Mouse (Mus musculus) limb, embryonic 10.5 days (tissue): ENCODE results near the gene Nectin2. TPM values are rescaled to one million over a fixed set of nuclear protein-coding genes. Genes with fewer than 3 reads are reported as not detected.

Experiments used
- DNase-seq: peaks from one replicate; pipeline ENCODE4 v3.0.0-alpha.2; 2017; ENCODE audit warnings: low spot score
- H3K27ac ChIP-seq: fragments of 300-500 bp; sonication (generic); 2 replicates; pipeline ENCODE4 v1.5.1; 2016; ENCODE audit warnings: mild to moderate bottlenecking
- H3K27me3 ChIP-seq: fragments of 300-500 bp; sonication (generic); 2 replicates; pipeline ENCODE4 v1.6.1; 2016; ENCODE audit warnings: low read depth, mild to moderate bottlenecking; ENCODE audit not compliant: poor library complexity, severe bottlenecking
- H3K36me3 ChIP-seq: fragments of 300-500 bp; sonication (generic); 2 replicates; pipeline ENCODE4 v1.6.1; 2016; ENCODE audit warnings: mild to moderate bottlenecking, moderate library complexity
- H3K4me1 ChIP-seq: fragments of 300-500 bp; sonication (generic); 2 replicates; pipeline ENCODE4 v1.6.1; 2016
- H3K4me3 ChIP-seq: fragments of 300-500 bp; sonication (generic); 2 replicates; pipeline ENCODE4 v1.5.1; 2016; ENCODE audit warnings: mild to moderate bottlenecking, moderate library complexity
- H3K9me3 ChIP-seq: fragments of 300-500 bp; sonication (generic); replicated peaks from 2 replicates; pipeline ENCODE4 v1.6.1; 2016; ENCODE audit warnings: mild to moderate bottlenecking
- WGBS: fragments of 180-500 bp; shearing (Covaris S2); methylation state at CpG from one replicate; pipeline ENCODE4 v1.1.7; 2016; 5-methylcytosine and 5-hydroxymethylcytosine counted together
- polyA plus RNA-seq: library from polyadenylated mRNA; unstranded; fragments of >200 nt; fragmentation: Nextera tagmentation; extraction: Ambion mirVana; gene quantifications from 2 replicates; pipeline ENCODE4 v1.2.1, GENCODE M21; 2016

Gene Nectin2
- polyA plus RNA-seq, 1 experiment from 2014 or later: 78.1 TPM

DNA sequence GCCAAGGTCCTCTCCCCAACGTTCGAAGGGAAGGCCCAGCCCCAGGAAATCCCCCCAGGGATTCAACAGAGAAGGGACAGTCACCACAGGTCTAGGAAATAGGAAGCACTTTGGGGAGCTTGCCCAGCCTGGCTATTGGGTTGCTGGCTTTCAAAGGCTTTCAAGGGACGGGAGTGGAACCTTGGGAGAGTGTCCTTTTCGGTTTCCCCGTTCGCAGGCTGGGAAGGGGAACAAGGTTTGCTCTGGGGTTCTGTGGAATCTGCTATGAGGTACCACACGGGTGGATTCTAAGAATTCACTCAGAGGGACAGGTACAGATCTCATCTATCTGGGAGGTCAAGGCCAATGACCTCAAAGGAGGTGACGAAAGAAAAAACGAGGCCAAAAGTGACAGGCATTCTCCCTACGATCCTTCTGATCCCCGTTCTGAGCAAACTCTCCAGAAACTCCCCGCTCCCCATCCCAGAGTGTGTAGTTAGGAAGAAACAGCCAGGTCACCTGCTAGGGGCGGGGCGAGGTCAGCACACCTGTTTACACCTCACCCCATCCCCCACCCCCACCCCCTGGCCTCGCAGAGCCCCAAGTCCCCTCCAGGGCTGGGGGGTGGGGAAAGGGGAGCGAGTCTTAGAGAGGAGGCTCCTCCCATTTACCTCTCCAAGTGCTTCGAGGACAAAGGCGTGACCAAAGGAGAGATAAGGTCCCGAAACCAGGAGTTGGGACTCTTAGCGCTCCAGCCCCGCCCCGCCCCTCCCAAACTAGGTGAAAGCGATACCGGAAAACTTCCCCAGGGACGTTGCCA is 2.7 kb downstream of the Nectin2 start:
- DNase-seq: peak; percentile 44
- Histone ChIP-seq H3K4me3 (peak overlapping the region; percentile 84), H3K9me3 (no peaks in the 10 kb centered on the region), H3K36me3 (peaks cover 24% of the 10 kb centered on the region), H3K27ac (peak overlapping the region; percentile 93), H3K4me1 (peaks cover 53% of the 10 kb centered on the region), H3K27me3 (no peaks in the 10 kb centered on the region)
- WGBS: 3% methylated on average over 25 of the region's 25 CpGs

DNA sequence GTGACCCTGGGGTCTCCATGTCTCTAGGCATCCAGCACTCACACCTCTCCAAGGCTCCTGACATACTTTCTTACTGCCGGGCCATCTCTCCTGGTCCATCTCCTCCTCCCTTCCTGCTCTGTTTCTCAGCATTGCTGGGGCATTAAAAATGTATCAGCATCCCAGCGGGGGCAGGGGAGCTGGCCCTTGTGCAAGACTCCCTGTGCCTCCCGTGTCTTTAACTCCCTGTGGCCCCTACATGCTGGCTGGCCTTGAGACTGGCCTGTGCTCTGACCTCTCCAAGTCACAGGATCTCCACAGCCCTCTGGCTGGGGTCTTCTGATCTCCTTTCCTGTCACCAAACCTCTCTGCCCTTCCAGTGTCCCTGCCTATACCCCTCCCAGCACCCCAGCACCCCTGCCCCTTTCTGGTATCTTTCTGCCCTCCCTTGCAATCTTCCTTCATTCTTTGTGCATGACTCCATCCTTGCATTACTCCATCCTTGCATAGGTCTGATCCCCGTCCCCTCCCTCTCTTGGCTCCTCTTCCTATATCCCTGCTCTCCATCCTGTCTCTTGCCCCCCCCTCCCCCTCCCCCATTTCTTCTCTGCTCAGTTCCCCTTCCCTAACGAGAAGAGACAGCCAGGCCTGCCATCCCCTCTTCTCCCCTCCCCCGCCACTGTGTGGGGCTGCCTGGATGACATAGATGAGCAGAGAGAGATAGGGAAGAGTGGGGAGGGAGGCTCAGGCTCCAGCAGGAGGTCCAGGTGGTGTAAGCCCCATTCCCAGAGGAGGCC is 3.7 kb downstream of the Nectin2 start:
- Histone ChIP-seq H3K27me3 (no peaks in the 10 kb centered on the region), H3K4me1 (peaks cover 60% of the 10 kb centered on the region), H3K27ac (no peak overlapping the region; the same call in 1 of the 2 replicates), H3K9me3 (no peaks in the 10 kb centered on the region), H3K4me3 (peak overlapping the region; percentile 84), H3K36me3 (peaks cover 26% of the 10 kb centered on the region)
- no peak for DNase-seq
- WGBS: 31% methylated on average over 6 of the region's 6 CpGs

DNA sequence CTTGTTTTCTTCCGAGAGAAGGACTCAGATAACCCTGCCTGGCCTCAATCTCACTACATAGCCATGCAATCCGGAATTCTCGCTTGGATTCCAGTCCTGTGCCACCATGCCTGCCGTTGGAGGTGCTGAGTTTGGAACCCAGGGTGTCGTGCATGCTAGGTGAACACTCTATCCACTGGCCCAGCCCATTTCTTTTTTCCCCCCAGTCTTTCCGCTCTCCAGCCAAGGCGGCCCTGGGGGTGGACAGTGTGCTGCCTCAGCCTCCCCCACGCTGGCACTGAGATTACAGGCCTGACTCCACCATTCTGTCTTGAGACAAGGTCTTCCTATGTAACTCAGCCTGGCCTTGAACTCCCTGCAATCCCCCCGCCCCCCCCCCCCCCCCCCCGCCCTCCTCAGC is 4.3 kb downstream of the Nectin2 start:
- Histone ChIP-seq H3K27ac (no peak overlapping the region), H3K4me3 (no peak overlapping the region), H3K27me3 (no peaks in the 10 kb centered on the region), H3K36me3 (peaks cover 33% of the 10 kb centered on the region), H3K9me3 (no peaks in the 10 kb centered on the region), H3K4me1 (peaks cover 66% of the 10 kb centered on the region)
- 79% methylated on average over 9 of the region's 10 CpGs for WGBS
- no peak for DNase-seq

DNA sequence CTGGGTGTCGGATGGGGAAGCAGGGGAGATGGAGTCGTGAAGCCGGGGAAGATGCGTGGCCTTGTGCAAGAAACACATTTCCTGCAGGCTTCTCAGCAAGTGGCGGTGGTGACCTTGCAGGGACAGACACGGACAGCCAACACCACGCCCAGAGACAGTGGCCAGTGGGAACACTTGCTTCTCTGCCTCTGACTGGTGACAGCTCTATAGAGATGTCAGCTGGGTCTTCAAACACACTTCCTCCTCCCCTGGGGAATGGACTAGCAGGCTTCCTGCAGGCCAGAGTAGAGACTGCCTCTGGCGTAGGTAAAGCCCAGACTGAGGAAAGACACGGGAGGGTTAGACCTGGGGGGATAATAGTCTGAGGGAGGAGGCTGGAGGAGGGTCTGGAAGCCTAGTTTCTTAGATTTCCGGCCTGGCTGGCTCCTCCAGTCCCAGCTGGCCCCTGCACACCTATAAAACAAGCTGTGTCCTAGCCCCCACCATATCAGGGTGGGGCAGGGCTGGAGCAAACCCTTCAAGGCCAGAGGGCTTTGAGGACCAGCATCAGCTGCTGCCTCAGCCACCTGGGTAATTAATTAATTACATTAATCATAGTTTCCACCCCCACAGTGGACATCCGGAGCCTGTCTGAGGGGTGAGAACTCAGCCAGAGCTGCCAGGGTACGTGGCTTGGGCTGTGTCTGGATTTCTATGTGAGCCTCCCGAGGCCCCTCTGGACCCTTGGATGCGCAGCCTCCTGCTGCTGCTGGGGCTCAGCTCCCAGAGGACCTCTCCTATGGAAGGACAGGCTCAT is 5.5 kb downstream of the Nectin2 start:
- H3K4me1 ChIP-seq: peaks cover 55% of the 10 kb centered on the region
- WGBS: 69% methylated on average over 14 of the region's 14 CpGs
- no peak overlapping the region for H3K4me3 ChIP-seq
- H3K36me3 ChIP-seq: peaks cover 43% of the 10 kb centered on the region
- no peaks in the 10 kb centered on the region for H3K27me3 ChIP-seq
- H3K27ac ChIP-seq: 0 out of 2 replicates have a peak overlapping the region, but pooled peaks have one; percentile 12
- no peaks in the 10 kb centered on the region for H3K9me3 ChIP-seq
- DNase-seq: no peak

DNA sequence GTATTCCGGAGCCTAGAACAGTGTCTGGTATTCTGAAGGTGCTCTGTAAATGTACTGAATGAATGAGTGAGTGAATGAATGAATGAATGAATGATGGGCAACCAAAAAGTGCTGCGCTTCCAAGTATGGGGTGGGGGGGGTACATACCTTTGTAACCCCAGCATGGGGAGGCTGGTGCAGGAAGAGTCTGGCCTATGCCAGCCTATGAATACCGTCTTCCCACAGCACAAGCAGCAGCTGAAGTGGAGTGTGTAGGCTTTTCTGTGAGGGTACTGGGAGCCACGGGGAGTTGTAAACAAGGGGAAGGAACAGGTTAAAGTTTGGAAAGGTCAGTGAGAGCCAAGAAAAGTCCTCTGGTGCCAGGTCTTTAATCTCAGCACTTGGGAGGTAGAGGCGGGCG is 6.5 kb downstream of the Nectin2 start:
- Histone ChIP-seq H3K4me1 (peaks cover 54% of the 10 kb centered on the region), H3K4me3 (no peak overlapping the region), H3K36me3 (peaks cover 52% of the 10 kb centered on the region), H3K9me3 (no peaks in the 10 kb centered on the region), H3K27ac (no peak overlapping the region), H3K27me3 (no peaks in the 10 kb centered on the region)
- no peak for DNase-seq
- 91% methylated on average over 6 of the region's 6 CpGs for WGBS

GRCm38 (mm10) chr7:19742468-19742867 is 7.8 kb downstream of the Nectin2 start:
- no peak overlapping the region for H3K4me3 ChIP-seq
- 53% methylated on average over 5 of the region's 5 CpGs for WGBS
- peaks cover 62% of the 10 kb centered on the region for H3K36me3 ChIP-seq
- H3K4me1 ChIP-seq: peaks cover 41% of the 10 kb centered on the region
- no peak overlapping the region for H3K27ac ChIP-seq
- no peaks in the 10 kb centered on the region for H3K27me3 ChIP-seq
- no peaks in the 10 kb centered on the region for H3K9me3 ChIP-seq
- no peak for DNase-seq

- H3K9me3 ChIP-seq: no peaks in the 10 kb centered on the region
- no peak overlapping the region for H3K27ac ChIP-seq
- DNase-seq: no peak
- 6% methylated on average over 8 of the region's 8 CpGs for WGBS
- peaks cover 72% of the 10 kb centered on the region for H3K36me3 ChIP-seq
- H3K4me3 ChIP-seq: 0 out of 2 replicates have a peak overlapping the region, but pooled peaks have one; percentile 10
- H3K4me1 ChIP-seq: peaks cover 31% of the 10 kb centered on the region
- H3K27me3 ChIP-seq: no peaks in the 10 kb centered on the region
Measured at GRCm38 (mm10) chr7:19741329-19742031, 8.8 kb downstream of the Nectin2 start.

DNA sequence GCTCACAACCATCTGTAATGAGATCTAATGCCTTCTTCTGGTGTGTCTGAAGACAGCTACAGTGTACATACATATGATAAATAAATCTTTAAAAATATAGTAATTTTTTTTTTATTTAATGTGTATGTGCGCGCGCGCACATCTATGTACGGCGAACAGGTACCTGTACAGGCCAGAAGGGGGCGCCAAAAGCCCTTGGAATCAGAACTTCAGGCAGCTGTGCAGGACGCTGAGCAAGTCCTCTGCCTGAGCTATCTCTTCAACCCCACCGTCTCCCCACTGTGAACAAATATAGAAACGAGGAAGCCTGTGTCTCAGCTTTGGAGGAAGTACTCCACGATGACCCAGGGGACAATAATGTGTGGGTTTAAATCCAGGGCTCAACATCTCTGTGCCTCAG is 10.0 kb downstream of the Nectin2 start:
- H3K36me3 ChIP-seq: peaks cover 82% of the 10 kb centered on the region
- 94% methylated on average over 11 of the region's 11 CpGs for WGBS
- no peak overlapping the region for H3K4me3 ChIP-seq
- H3K27ac ChIP-seq: no peak overlapping the region
- no peak for DNase-seq
- no peaks in the 10 kb centered on the region; the same call in 1 of the 2 replicates for H3K9me3 ChIP-seq
- H3K27me3 ChIP-seq: no peaks in the 10 kb centered on the region
- peaks cover 22% of the 10 kb centered on the region for H3K4me1 ChIP-seq

- DNase-seq: no peak
- H3K27me3 ChIP-seq: no peaks in the 10 kb centered on the region
- no peaks in the 10 kb centered on the region; the same call in 1 of the 2 replicates for H3K9me3 ChIP-seq
- peaks cover 12% of the 10 kb centered on the region for H3K4me1 ChIP-seq
- H3K27ac ChIP-seq: no peak overlapping the region
- peaks cover 84% of the 10 kb centered on the region for H3K36me3 ChIP-seq
- no peak overlapping the region for H3K4me3 ChIP-seq
- WGBS: 91% methylated on average over 3 of the region's 3 CpGs
Measured at GRCm38 (mm10) chr7:19738771-19739170, 11.5 kb downstream of the Nectin2 start.

DNA sequence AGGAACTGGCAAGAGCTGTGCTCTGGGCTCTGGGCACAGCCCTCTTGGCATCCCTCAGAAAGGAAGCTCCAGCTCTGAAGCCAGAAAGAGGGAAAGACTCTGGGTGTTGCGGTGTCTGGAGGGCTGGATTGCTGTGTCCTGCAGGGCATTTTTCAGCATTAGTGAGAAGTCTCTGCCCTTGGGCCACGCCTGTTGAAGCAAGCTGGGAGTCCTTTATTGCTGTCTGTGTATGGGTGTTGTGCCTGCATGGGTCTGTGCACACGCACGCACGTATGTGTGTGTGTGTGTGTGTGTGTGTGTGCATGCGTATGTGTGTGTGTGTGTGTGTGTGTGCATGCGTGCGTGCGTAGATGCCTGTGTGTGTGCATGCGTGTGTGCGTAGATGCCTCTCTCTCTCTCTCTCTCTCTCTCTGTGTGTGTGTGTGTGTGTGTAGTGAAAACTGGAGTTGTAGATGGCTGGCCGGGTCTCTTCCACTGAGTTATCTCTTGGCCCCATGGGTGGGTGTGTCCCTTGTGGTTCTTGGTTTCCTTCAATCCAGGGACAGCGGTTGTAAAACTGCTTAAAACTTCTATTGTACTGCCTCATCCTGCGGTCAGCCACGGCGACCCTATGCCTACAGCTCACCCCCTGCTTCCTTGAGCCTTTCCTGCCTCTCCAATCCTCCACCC is 13.8 kb downstream of the Nectin2 start:
- H3K27me3 ChIP-seq: no peaks in the 10 kb centered on the region
- no peak overlapping the region for H3K27ac ChIP-seq
- no peaks in the 10 kb centered on the region; the same call in 1 of the 2 replicates for H3K9me3 ChIP-seq
- H3K36me3 ChIP-seq: peaks cover 90% of the 10 kb centered on the region
- no peak for DNase-seq
- H3K4me3 ChIP-seq: no peak overlapping the region
- WGBS: 93% methylated on average over 16 of the region's 16 CpGs
- peaks cover 5% of the 10 kb centered on the region for H3K4me1 ChIP-seq

GRCm38 (mm10) chr7:19734178-19734666 is 16.1 kb downstream of the Nectin2 start:
- Histone ChIP-seq H3K27ac (no peak overlapping the region), H3K4me1 (no peaks in the 10 kb centered on the region), H3K9me3 (no peaks in the 10 kb centered on the region; the same call in 1 of the 2 replicates), H3K36me3 (peaks cover 92% of the 10 kb centered on the region), H3K4me3 (no peak overlapping the region), H3K27me3 (no peaks in the 10 kb centered on the region)
- DNase-seq: no peak
- WGBS: 93% methylated on average over 10 of the region's 10 CpGs
